In genomic region chrX:134717752-134718308, GRCm38 (mm10) we compare ENCODE assay signal across 8 mouse cellular contexts. TPM values are rescaled to one million over a fixed set of nuclear protein-coding genes. Genes with fewer than 3 reads are reported as not detected.
A peak's percentile ranks its signal among the peaks of the same experiment; 100 is the strongest.
DNase-seq lines count a peak whose midpoint lies in the region; ATAC-seq and TF ChIP-seq lines count a peak whose summit lies in the region.

Armcx1 (plus strand) TSS chrX:134717963.

- no peaks in the 10 kb centered on the region for H3K9me3 ChIP-seq in intestine, embryonic 16.5 days (ENCODE audit: control insufficient read depth, low read length)

- intact Hi-C loops in left cerebral cortex, postnatal 25 days (cut with DNase I): loop anchor here (1.0 to 5.0 kb wide), 4 partner anchors 21 to 106 kb away; partner anchors contain the start of gene Armcx4

- no peaks in the 10 kb centered on the region for H3K27me3 ChIP-seq in spleen, adult 2 months (ENCODE audit: control insufficient read depth, insufficient read depth, low read length)
- no peaks in the 10 kb centered on the region for H3K27me3 ChIP-seq in intestine, embryonic 16.5 days (replicated peaks; ENCODE audit: control insufficient read depth, insufficient read depth, low read length)
- H3K27me3 ChIP-seq in small intestine, adult 2 months (ENCODE audit: control insufficient read depth, insufficient read depth, low read length): no peaks in the 10 kb centered on the region

- H3K4me1 ChIP-seq in spleen, adult 2 months (ENCODE audit: control insufficient read depth, insufficient read depth, insufficient read length): no peaks in the 10 kb centered on the region; the same call in 1 of the 2 replicates
- no peaks in the 10 kb centered on the region for H3K4me1 ChIP-seq in intestine, embryonic 16.5 days (ENCODE audit: control insufficient read depth, insufficient read depth, low read length)
- H3K4me1 ChIP-seq in small intestine, adult 2 months (ENCODE audit: control insufficient read depth, insufficient read depth, insufficient read length, low read length): no peaks in the 10 kb centered on the region

- ATAC-seq in intestine, embryonic 16.5 days: peak; percentile 95

- H3K36me3 ChIP-seq in spleen, adult 2 months (ENCODE audit: control insufficient read depth, insufficient read depth, low read length): no peaks in the 10 kb centered on the region
- no peaks in the 10 kb centered on the region for H3K36me3 ChIP-seq in intestine, embryonic 16.5 days (ENCODE audit: control insufficient read depth, insufficient read depth, low read length)
- H3K36me3 ChIP-seq in small intestine, adult 2 months (ENCODE audit: control insufficient read depth, insufficient read depth, low read length): no peaks in the 10 kb centered on the region

- TF ChIP-seq CTCF in spleen, adult 2 months (IDR thresholded peaks at IDR 0.05; ENCODE audit: extremely low read depth, insufficient read depth, insufficient read length, insufficient replicate concordance): no peak
- no peak for TF ChIP-seq CTCF in small intestine, adult 2 months (IDR thresholded peaks at IDR 0.05; ENCODE audit: extremely low read depth, insufficient read length, insufficient replicate concordance, low read depth, low read length)

- H3K4me2 ChIP-seq in intestine, embryonic 16.5 days (ENCODE audit: low read depth, low read length): peak within 1 kb of the TSS; percentile 49

- H3K27ac ChIP-seq in spleen, adult 2 months (ENCODE audit: insufficient read depth, low read length): no peak within 1 kb of the TSS
- H3K27ac ChIP-seq in intestine, embryonic 16.5 days (ENCODE audit: low read length): peak within 1 kb of the TSS; percentile 89
- no peak within 1 kb of the TSS for H3K27ac ChIP-seq in small intestine, adult 2 months (ENCODE audit: insufficient read depth, low read depth, low read length)

- peak within 1 kb of the TSS; percentile 33 for H3K4me3 ChIP-seq in spleen, adult 2 months (ENCODE audit: extremely low read depth, insufficient read depth, insufficient read length)
- H3K4me3 ChIP-seq in intestine, embryonic 16.5 days (ENCODE audit: low read length): peak within 1 kb of the TSS; percentile 53
- H3K4me3 ChIP-seq in small intestine, adult 2 months (ENCODE audit: low read depth, low read length): peak within 1 kb of the TSS; percentile 62

- 28% methylated on average over 16 of the region's 16 CpGs for WGBS in spleen, adult 2 months
- 21% methylated on average over 16 of the region's 16 CpGs for WGBS in intestine, embryonic 16.5 days
- WGBS in small intestine, adult 2 months: 5% methylated on average over 16 of the region's 16 CpGs

- H3K9ac ChIP-seq in intestine, embryonic 16.5 days (ENCODE audit: low read depth, low read length): peak within 1 kb of the TSS; percentile 62

- TF ChIP-seq POLR2A in spleen, adult 2 months (IDR thresholded peaks at IDR 0.05; ENCODE audit: low read depth, low read length): no peak
- TF ChIP-seq POLR2A in small intestine, adult 2 months (IDR thresholded peaks at IDR 0.05; ENCODE audit: low read depth, low read length): no peak

- DNase-seq in spleen, adult 2 months (ENCODE audit: low read depth in 1 of 2, low spot score in 2 of 2): no peak
- no peak for DNase-seq in spleen, adult 12 weeks (ENCODE audit: low spot score)
- peak; percentile 61 for DNase-seq in embryo, embryonic 11.5 days (ENCODE audit: low read depth, low spot score)
- no peak for DNase-seq in gonadal fat pad, adult 2 months (ENCODE audit: low read depth)
- DNase-seq in left cerebral cortex, postnatal 25 days (ENCODE audit: low spot score in 2 of 2): peak; percentile 66 to 81
- DNase-seq in mesoderm, embryonic 11.5 days (ENCODE audit: low read depth, low spot score): peak; percentile 79

RNA-seq across cellular contexts. Expression of gene Armcx1, which starts in this region (rescaled TPM):
- polyA plus RNA-seq in spleen, adult 2 months (2012; rRNA removed): 0.46 and 1.1 TPM in 2 replicates
- 11.9 and 17.5 TPM in 2 replicates for polyA plus RNA-seq in gonadal fat pad, adult 2 months (2012; rRNA removed)
- polyA plus RNA-seq in intestine, embryonic 16.5 days (2015; fragmentation: Nextera tagmentation; extraction: Ambion mirVana): 34.8 and 36.7 TPM in 2 replicates
- 10 to 100 TPM; 60.0 to 68.0 TPM for total RNA-seq in left cerebral cortex, postnatal 25 days (2021)
- polyA plus RNA-seq in small intestine, adult 2 months (2012; rRNA removed): 0.18 and 0.44 TPM in 2 replicates

Comparison
In these comparisons a context has a peak if more than half of its experiments do, and no peak if none do; other contexts are left out.
1. DNase-seq: peak in embryo, embryonic 11.5 days (single experiment), left cerebral cortex, postnatal 25 days (2 of 2) and mesoderm, embryonic 11.5 days (single experiment); none in spleen, adult 2 months (0 of 2), spleen, adult 12 weeks (single experiment) and gonadal fat pad, adult 2 months (single experiment).
2. Peak in every context shown above with its lines, with median percentiles within 50 percentile points of each other: H3K4me3 ChIP-seq.